Mouse (Mus musculus) kidney, postnatal 25 days (tissue): ENCODE results near the gene Dennd5b.
"Not testable (repeated sequence)": the region's sequence is repeated elsewhere in the genome, so short reads cannot be mapped to it uniquely, and the experiment has no call there.

Experiments
- DNase-seq, 2 experiments: peaks; one replicate each; pipeline ENCODE4 v3.0.0; 2021; ENCODE audit warnings: mixed read lengths in 2 of 2

The Dennd5b gene

GRCm38 (mm10) chr6:149005009-149005408 is 96.5 kb downstream of the Dennd5b start:
- no peak for DNase-seq

GRCm38 (mm10) chr6:148994327-148994999 is 107.0 kb downstream of the Dennd5b start:
- DNase-seq, result no peak

DNA sequence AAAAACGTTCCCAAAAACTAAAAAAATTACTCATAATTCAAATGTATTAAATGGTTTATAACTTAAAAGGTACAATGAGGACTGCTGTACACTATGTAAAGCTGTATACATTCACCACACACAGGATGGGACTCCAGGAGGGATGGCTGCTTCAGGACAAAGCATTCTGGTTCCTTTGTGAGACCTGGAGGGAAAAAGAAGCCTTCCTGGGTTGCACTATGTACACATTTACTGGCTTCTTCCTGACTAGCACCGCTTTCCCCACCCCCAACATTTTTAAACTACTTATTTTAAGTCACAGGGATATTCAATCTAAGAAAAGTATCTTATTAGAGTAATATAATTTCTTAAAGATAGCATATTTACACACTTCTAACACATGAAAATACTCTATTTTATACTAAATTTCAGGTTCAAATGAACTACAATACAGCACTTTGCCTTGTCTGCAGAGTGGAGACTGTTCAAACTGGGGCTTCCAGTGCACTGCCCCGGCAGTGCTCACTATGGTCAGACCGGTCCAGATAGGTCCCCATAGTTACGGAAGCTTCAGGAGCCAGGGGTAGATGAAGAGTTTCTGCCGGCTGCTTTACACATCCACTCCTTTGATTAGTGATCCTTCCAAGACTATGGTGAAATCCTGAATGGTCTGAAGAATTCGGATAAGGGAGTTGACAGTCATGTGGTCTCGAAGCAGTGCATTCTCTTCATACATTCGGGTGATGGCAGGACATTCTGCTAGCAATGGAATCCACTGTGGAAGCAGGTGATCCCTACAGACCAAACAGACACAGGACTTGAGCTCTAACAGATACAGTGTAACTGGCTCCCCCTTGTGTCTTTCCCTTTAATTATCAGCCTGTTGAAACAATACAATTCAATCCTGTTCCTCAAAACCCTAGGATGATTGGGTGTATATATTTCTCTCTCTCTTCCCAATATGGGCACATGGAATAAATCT is 108.1 kb downstream of the Dennd5b start:
- no peak for DNase-seq

DNA sequence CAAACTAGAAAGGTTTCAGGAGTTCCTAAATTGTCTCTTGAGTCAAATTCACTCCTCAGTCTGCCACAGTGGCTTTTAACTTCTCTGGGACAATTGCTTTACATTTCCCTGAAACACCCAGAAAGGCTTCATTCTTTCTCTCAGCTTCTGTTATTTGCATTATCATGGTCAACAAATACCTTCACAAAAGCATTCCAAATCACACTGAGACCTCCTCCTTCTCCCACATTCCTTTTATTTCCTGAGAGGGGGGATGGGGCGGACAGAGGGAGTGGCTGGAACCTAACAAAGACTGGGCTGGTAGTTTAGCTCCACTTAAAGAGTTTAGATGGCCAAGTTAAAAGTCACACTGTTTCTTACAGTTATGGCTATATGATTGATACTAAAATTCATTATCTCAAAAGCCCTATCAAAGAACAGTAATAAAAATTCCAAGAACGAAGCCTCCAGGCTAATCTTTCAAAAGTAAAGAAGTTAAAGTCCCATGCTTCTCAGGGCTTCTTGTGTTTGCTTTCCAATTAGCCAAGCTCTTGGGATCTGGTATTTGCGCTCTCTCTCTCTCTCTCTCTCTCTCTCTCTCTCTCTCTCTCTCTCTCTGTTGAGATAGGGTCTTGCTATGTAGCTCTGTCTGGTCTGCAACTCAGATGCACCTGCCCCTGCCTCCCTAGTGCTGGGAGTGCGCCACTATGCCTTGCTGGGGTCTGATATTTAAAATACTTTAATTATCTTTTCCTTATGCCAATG is 108.9 kb downstream of the Dennd5b start:
- no peak for DNase-seq

GRCm38 (mm10) chr6:148991660-148992372 is 109.7 kb downstream of the Dennd5b start:
- no peak for DNase-seq

- not testable (repeated sequence) for DNase-seq
Observed at GRCm38 (mm10) chr6:148989792-148990491, 111.5 kb downstream of the Dennd5b start.

DNA sequence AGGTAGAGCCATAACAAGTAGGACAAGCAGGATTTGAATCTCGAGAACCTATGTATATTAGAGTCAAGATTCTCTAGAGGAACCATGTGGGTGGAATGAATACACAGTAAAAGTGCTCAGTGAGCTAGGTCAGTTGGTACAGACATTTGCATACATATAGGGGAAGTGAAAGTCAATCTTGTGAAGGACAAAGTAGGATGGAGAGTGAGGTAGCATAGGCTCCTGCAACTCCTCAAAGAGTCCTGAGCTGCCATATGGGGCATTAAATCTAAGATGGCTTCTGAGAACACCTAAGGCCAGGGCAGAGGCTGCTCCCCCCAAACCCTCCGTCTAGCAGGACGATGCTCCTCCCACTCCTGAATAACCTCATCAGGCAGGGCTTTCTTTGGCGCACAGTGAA is 115.5 kb downstream of the Dennd5b start:
- DNase-seq, result no peak

DNA sequence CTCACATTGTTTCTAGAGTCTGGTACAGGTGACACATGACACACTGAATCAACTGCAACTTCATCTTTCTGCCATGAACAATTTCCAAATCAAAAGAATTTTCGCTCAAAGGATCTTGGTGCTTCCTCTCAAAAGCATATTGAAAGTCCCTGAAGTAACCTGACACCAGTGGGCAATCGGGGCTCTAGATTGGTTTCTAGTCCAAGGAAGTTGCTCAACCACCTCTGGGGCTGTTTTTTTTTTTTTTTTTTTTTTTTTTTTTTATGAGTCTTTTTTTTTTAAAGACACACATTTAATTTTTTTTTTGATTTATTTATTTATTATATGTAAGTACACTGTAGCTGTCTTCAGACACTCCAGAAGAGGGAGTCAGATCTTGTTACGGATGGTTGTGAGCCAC is 121.0 kb downstream of the Dennd5b start:
- no peak for DNase-seq

GRCm38 (mm10) chr6:148975096-148975495 is 126.4 kb downstream of the Dennd5b start:
- no peak for DNase-seq

DNA sequence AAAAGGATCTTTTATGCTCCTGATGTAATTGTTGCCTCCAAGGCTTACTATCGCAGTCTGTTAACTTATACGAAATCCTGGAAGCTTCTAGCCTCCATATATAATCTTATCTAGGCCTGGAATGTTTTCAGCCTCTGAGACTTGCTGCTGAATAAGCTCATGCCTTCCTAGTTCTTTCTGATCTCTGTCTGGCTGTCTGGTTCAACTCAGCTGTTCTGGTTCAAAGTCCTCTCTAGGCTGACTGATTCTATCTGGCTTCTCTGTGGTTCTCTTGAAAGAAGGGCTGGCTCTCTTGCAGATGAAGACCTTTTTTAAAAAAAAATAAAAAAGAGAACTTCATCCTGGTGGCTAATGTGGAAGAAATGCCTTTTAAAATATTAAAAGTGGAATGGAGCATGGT is 128.6 kb downstream of the Dennd5b start:
- no peak for DNase-seq

- DNase-seq, result no peak
Observed at GRCm38 (mm10) chr6:148972059-148972848, 129.2 kb downstream of the Dennd5b start.

- DNase-seq, result no peak
Observed at GRCm38 (mm10) chr6:148971385-148971940, 130.0 kb downstream of the Dennd5b start.

- DNase-seq, result no peak
Observed at GRCm38 (mm10) chr6:148961285-148961684, 140.2 kb downstream of the Dennd5b start.

GRCm38 (mm10) chr6:148959540-148960238 is 141.8 kb downstream of the Dennd5b start:
- DNase-seq, result no peak

- DNase-seq, result no peak
Observed at GRCm38 (mm10) chr6:148958712-148959111, 142.8 kb downstream of the Dennd5b start.

DNA sequence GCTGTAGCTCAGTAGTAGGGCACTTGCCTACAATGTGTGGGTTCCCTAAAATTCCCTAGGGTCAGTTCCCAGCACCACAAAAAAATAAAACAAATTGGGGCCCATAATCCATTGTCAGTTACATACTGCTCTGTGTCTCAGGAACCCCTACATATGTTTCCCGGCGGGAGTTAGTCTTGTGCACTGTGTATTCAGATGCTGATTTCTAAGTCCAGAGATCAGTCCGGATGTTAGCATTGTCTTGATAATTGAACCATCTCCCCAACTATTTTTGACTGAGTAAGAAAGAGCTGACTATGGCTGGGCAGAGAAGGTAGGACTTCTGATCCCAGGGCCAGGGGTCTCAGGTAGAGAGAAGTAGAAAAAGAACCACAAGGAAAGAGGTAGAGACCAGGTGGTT is 144.4 kb downstream of the Dennd5b start:
- DNase-seq, result no peak

- no peak for DNase-seq
Observed at GRCm38 (mm10) chr6:148955641-148956420, 145.6 kb downstream of the Dennd5b start.

DNA sequence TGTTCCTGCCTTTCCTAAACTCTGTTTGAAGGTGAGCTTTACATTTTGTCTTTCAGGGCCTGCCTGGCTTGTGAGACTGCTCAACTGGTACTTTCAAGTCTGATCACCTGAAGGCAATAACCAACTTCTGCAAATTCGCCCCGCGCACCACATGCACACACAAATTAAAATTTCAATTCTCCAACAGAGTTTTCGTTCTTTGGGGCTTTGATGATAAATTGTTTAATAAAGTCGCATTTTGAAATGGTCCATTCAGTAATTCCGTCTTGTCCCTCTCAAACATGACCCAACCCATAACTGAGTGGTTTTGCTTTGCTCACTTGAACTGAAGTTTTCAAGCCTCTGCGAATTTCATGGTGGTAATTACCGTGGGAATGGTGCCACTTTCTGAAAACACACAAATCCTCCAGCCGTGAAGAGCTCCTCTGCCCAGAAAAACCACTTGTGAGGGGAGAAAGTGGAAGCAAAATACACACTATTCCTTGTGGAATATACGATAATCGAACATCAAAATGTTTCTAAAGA is 154.5 kb downstream of the Dennd5b start:
- DNase-seq, result no peak

- DNase-seq, result peak; percentile 99
Observed at GRCm38 (mm10) chr6:148946409-148946742, 155.1 kb downstream of the Dennd5b start, which contains the start of gene Sinhcaf. Sinhcaf (minus strand) TSS chr6:148946467.
